Mouse (Mus musculus) intestine, embryonic 14.5 days (tissue): Measurements from ENCODE around the gene Ccdc78. TPM values are rescaled to one million over a fixed set of nuclear protein-coding genes. Genes with fewer than 3 reads are reported as not detected.

Experiments used
- ATAC-seq: fragments of 200-750 bp; cut with Nextera tagmentation; replicated peaks from 2 replicates; pipeline ENCODE4 v1.8.0; 2017; ENCODE audit warnings: low read depth, moderate number of reproducible peaks, moderate TSS enrichment, moderate library complexity; ENCODE audit not compliant: low FRiP score, low TSS enrichment
- DNase-seq: peaks from one replicate; pipeline ENCODE4 v3.0.0-alpha.2; 2018; ENCODE audit warnings: low spot score
- H3K27ac ChIP-seq: fragments of 300-500 bp; sonication (generic); 2 replicates; pipeline ENCODE4 v1.5.1; 2014; ENCODE audit warnings: low read depth, mild to moderate bottlenecking, control low read depth
- H3K27me3 ChIP-seq: fragments of 300-500 bp; sonication (generic); replicated peaks from 2 replicates; pipeline ENCODE4 v1.6.1; 2014; ENCODE audit warnings: low read length, control low read depth; ENCODE audit not compliant: control insufficient read depth, insufficient read depth
- H3K36me3 ChIP-seq: fragments of 300-500 bp; sonication (generic); 2 replicates; pipeline ENCODE4 v1.6.1; 2014; ENCODE audit warnings: low read length, control low read depth; ENCODE audit not compliant: control insufficient read depth, insufficient read depth
- H3K4me1 ChIP-seq: fragments of 300-500 bp; sonication (generic); replicated peaks from 2 replicates; pipeline ENCODE4 v1.6.1; 2014; ENCODE audit warnings: low read length, control low read depth, mixed read lengths; ENCODE audit not compliant: control insufficient read depth, insufficient read depth
- H3K4me2 ChIP-seq: fragments of 300-500 bp; sonication (generic); 2 replicates; pipeline ENCODE4 v1.6.1; 2014; ENCODE audit warnings: low read length
- H3K4me3 ChIP-seq: fragments of 300-500 bp; sonication (generic); 2 replicates; pipeline ENCODE4 v1.5.1; 2014; ENCODE audit warnings: low read depth, low read length, control low read depth, mixed read lengths
- H3K9ac ChIP-seq: fragments of 300-500 bp; sonication (generic); 2 replicates; pipeline ENCODE4 v1.6.1; 2014; ENCODE audit warnings: mild to moderate bottlenecking, low read length
- H3K9me3 ChIP-seq: fragments of 300-500 bp; sonication (generic); 2 replicates; pipeline ENCODE4 v1.6.1; 2016; ENCODE audit warnings: low read length, control low read depth; ENCODE audit not compliant: control insufficient read depth
- WGBS: fragments of 180-500 bp; shearing (Covaris S2); extraction: QIAGEN DNeasy Blood & Tissue Kit; methylation state at CpG from one replicate; pipeline ENCODE4 v1.1.7; 2014; 5-methylcytosine and 5-hydroxymethylcytosine counted together
- polyA plus RNA-seq: library from polyadenylated mRNA; unstranded; fragments of >200 nt; fragmentation: Nextera tagmentation; extraction: Ambion mirVana; gene quantifications from 2 replicates; pipeline ENCODE4 v1.2.1, GENCODE M21; 2014

Gene Ccdc78
- polyA plus RNA-seq, 1 experiment from 2014 or later, result 0.28 TPM

- Histone ChIP-seq H3K36me3 (peaks cover 40% of the 10 kb centered on the region), H3K9me3 (no peaks in the 10 kb centered on the region), H3K27ac (peak overlapping the region; percentile 94), H3K27me3 (no peaks in the 10 kb centered on the region), H3K9ac (peak overlapping the region; percentile 68), H3K4me1 (peaks cover 51% of the 10 kb centered on the region), H3K4me3 (peak overlapping the region; percentile 61), H3K4me2 (peak overlapping the region; percentile 97)
- no peak for ATAC-seq
- DNase-seq, result no peak
- 52% methylated on average over 21 of the region's 21 CpGs for WGBS
These were observed 45.3 kb downstream of the Ccdc78 start for GRCm38 (mm10) chr17:25831451-25832281.

DNA sequence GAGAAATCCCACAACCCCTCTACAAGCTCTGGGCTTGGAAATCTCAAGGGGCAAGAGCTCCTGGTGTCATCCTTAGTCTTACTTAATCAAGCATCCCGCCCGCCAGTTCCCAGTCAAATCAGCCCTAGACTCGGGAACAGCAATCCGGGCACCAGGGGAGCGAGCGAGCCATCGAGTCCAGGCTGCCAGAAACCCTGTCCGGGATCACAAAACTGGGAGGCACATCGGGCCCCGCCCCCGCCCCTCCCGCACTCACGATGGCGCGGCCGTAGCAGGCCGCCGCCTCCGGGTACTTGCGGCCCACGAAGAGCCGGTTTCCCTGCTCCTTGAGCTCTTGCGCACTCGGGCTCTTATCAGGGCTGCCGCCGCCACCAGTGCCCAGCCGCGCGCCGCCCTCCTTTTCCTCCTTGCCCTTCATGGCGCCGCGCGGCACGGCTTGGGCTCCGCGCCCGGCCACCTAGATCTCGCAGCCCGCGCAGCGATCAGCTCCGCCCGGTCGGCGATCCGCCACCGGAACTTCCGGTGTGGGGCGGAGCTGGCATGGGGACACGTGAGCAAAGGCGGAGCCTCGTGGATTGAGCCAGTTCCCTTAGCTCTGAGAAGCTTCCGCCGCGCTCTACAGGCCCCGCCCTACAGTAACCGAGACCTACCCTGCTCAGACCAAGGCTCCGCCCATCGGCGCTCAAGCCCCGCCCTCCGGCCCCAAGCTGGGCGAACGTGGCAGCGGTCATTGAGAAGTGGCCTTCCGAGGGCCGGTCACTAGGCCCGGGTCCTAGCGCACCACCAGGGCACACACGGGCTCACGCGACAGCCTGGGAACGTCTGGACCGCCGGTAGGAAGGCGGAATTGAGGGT is 46.3 kb downstream of the Ccdc78 start:
- Histone ChIP-seq H3K36me3 (peaks cover 34% of the 10 kb centered on the region), H3K9me3 (no peaks in the 10 kb centered on the region), H3K4me1 (peaks cover 55% of the 10 kb centered on the region), H3K27ac (peak overlapping the region; percentile 94), H3K9ac (peak overlapping the region; percentile 69), H3K4me3 (peak overlapping the region; percentile 61), H3K27me3 (no peaks in the 10 kb centered on the region), H3K4me2 (peak overlapping the region; percentile 97)
- peak; percentile 87 for ATAC-seq
- under 1% methylated on average over 77 of the region's 77 CpGs for WGBS
- peak; percentile 100 for DNase-seq

GRCm38 (mm10) chr17:25833291-25833663 is 46.9 kb downstream of the Ccdc78 start, which contains the start of gene Stub1:
TSS of gene Stub1 (minus strand) at chr17:25833404.
- no peaks in the 10 kb centered on the region for H3K27me3 ChIP-seq
- H3K9me3 ChIP-seq, result no peaks in the 10 kb centered on the region
- peak within 1 kb of the TSS; percentile 94 for H3K27ac ChIP-seq
- peaks cover 35% of the 10 kb centered on the region for H3K36me3 ChIP-seq
- peak within 1 kb of the TSS; percentile 61 for H3K4me3 ChIP-seq
- ATAC-seq (peak; percentile 59), DNase-seq (no peak)
- H3K9ac ChIP-seq, result peak within 1 kb of the TSS; percentile 69
- peak within 1 kb of the TSS; percentile 97 for H3K4me2 ChIP-seq
- WGBS, result under 1% methylated on average over 24 of the region's 24 CpGs
- peaks cover 52% of the 10 kb centered on the region for H3K4me1 ChIP-seq

- H3K4me2 ChIP-seq, result peak overlapping the region; percentile 73
- H3K4me1 ChIP-seq, result peaks cover 49% of the 10 kb centered on the region
- H3K27ac ChIP-seq, result peak overlapping the region; percentile 94
- peak overlapping the region; percentile 61 for H3K4me3 ChIP-seq
- ATAC-seq (no peak), DNase-seq (no peak)
- H3K27me3 ChIP-seq, result no peaks in the 10 kb centered on the region
- WGBS, result 21% methylated on average over 6 of the region's 6 CpGs
- peaks cover 41% of the 10 kb centered on the region for H3K36me3 ChIP-seq
- H3K9me3 ChIP-seq, result no peaks in the 10 kb centered on the region
- peak overlapping the region; percentile 69 for H3K9ac ChIP-seq
These were observed 47.7 kb downstream of the Ccdc78 start for GRCm38 (mm10) chr17:25833961-25834594.

- Histone ChIP-seq H3K4me1 (peaks cover 46% of the 10 kb centered on the region), H3K4me2 (peak overlapping the region; percentile 73), H3K4me3 (peak overlapping the region; percentile 61; the same call in 1 of the 2 replicates), H3K27me3 (no peaks in the 10 kb centered on the region), H3K36me3 (peaks cover 47% of the 10 kb centered on the region), H3K9ac (peak overlapping the region; percentile 69; the same call in 1 of the 2 replicates), H3K9me3 (no peaks in the 10 kb centered on the region), H3K27ac (no peak overlapping the region)
- 83% methylated on average over 12 of the region's 12 CpGs for WGBS
- DNase-seq, result no peak
- no peak for ATAC-seq
These were observed 48.3 kb downstream of the Ccdc78 start for GRCm38 (mm10) chr17:25834595-25835222.

GRCm38 (mm10) chr17:25835301-25835700 is 48.9 kb downstream of the Ccdc78 start:
- 96% methylated on average over 7 of the region's 7 CpGs for WGBS
- no peak overlapping the region for H3K4me2 ChIP-seq
- H3K9ac ChIP-seq, result no peak overlapping the region
- DNase-seq (no peak), ATAC-seq (no peak)
- H3K4me1 ChIP-seq, result peaks cover 40% of the 10 kb centered on the region
- H3K4me3 ChIP-seq, result no peak overlapping the region
- H3K27me3 ChIP-seq, result no peaks in the 10 kb centered on the region
- H3K27ac ChIP-seq, result no peak overlapping the region
- H3K9me3 ChIP-seq, result no peaks in the 10 kb centered on the region
- peaks cover 48% of the 10 kb centered on the region for H3K36me3 ChIP-seq

DNA sequence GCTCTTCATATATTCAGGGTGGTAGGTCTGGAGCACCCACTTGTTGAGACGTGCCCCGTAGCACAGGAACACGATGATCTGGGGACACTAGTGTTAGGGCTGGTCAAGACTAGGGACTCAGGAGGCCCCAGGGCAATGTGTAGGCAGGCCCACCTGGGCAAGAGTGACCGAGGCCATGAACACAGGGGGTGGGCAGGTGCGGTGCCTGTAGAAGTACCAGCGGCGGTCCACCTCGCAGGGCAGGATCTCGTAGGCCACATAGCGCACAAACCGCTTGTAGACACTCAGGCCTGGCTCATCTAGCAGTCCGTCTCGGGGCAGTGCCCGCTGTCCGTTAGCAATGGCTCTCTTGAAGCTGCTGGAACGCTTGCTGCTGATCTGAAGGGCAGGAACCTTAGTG is 49.4 kb downstream of the Ccdc78 start:
- Histone ChIP-seq H3K9ac (no peak overlapping the region), H3K27me3 (no peaks in the 10 kb centered on the region), H3K36me3 (peaks cover 48% of the 10 kb centered on the region), H3K9me3 (no peaks in the 10 kb centered on the region), H3K4me1 (peaks cover 37% of the 10 kb centered on the region), H3K4me2 (no peak overlapping the region), H3K4me3 (no peak overlapping the region), H3K27ac (no peak overlapping the region)
- 94% methylated on average over 16 of the region's 16 CpGs for WGBS
- ATAC-seq, result no peak
- DNase-seq, result no peak
